Mouse (Mus musculus) cerebellum, adult (tissue): ENCODE data around the gene Fdx1l.
A peak's percentile ranks its signal among the peaks of the same experiment; 100 is the strongest.
"Not testable (repeated sequence)": the region's sequence is repeated elsewhere in the genome, so short reads cannot be mapped to it uniquely, and the experiment has no call there.

Experiments
- ATAC-seq: cut with Nextera tagmentation; 2 replicates; pipeline ENCODE4 v1.9.2; 2017; ENCODE audit warnings: mild to moderate bottlenecking, moderate library complexity, mixed read lengths; ENCODE audit not compliant: insufficient number of reproducible peaks, low FRiP score, low TSS enrichment

Fdx1l gene

DNA sequence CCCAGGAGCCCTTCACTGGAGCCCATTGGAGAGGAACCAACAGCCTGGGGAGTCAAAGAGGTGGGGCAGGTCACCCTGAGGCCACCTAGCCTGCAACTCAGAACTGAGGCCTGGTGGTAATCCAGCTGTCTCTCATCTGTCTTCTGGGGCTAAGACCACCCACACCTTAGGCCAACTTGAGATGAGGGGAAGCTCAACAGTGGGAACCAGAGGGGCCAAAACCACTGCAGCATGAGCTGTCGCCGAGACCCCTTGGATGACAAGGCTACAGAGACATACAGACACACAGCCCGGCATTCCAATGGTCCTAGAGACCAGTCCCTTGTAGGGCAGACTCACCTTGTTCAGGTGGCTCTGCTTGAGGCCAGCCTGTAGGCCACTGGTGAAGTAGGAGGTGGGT, 2.2 kb upstream of the Fdx1l start:
- no peak for ATAC-seq

DNA sequence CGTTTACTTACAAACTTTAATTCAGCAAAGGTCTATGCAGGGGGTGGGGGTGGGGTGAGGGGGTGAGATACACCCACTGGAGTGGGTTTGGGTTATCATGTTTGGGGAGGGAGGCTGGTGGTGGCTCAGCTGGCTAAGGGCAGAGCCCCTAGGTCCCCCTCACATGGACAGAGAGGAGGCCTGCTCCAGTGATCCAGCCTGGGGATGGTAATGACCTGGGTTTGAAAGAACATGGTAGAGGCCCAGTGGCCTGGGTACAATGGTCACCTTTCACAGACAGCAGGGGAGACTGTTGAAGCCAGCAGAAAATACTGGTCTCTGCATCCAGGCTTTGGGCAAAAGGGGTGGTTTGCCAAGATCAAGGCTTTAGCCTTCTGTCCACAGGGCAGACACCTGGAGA, 759 bp upstream of the Fdx1l start:
- no peak for ATAC-seq

DNA sequence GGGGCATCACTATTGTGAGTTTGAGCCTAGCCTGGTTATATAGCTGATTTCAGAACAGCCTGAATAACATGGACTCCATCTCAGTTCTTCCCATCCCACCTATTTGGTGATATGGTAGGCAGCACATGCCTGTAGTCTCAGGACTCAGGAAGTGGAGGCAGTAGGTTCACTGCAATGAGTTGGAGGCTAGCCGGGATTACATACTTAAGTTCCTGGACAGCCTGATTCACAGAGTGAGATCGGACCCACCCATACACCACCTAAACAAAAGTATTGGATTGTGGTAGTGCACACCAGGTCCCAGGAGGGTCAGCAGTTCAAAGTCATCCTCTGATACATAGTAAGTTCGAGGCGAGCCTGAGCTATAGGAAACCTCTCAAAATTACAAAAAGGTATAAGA, 773 bp downstream of the Fdx1l start:
- ATAC-seq: no peak

DNA sequence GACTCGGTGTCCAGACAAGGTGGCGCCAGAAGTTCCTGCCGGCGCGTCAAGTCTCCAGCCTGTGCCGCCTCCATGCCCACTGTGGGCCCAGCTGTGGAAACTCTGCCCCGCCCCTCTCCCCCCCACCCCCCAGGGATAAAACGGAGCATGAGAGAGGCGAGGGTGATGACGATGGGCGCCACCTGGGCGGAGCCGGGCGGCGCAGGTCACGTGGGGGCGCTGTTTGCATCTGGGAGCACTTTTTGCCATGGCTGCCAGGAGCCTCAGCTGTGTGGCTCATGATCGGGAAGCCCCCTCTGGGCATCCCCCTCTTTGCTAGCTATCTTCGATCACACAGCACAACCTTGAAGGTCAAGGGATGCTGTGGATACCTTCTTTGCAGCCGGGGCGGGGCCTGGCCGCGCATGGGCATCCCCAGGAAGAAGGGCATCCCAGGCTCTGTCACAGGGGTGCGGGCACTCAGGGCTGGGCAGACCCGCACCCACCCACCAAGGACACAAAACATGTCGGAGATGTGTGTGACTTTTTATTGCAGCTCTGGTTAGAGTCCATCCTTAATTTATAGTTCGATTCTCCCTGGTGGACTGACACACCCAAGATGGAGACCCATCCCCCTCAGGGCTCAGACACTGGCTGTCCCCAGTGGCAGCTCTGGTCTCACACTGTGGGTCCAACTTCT, 6.3 kb downstream of the Fdx1l start, which contains the start of gene Zglp1:
Zglp1 (minus strand) TSS at position 88 of the 679 bp plus-strand sequence.
- no peak for ATAC-seq

DNA sequence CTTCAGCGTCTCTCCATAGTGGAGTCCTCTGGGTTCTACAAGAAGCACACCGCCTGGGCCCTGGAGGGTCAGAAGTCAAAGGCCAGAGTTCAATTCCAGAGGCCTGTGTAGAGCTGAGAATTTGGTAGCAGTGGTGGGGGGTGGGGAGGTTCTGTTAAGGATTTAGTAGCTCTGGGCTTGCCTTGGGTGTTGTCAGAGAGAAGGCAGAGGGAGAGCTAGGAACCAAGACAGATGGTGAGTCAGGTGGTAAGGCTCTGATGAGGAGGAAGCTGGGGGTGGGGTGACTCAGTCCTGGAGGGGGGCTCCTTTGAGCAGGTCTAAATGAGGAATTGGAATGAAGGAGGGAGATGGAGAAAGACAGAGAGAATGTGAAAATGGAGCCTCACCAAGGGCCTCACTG, 10.5 kb downstream of the Fdx1l start:
- ATAC-seq: no peak

DNA sequence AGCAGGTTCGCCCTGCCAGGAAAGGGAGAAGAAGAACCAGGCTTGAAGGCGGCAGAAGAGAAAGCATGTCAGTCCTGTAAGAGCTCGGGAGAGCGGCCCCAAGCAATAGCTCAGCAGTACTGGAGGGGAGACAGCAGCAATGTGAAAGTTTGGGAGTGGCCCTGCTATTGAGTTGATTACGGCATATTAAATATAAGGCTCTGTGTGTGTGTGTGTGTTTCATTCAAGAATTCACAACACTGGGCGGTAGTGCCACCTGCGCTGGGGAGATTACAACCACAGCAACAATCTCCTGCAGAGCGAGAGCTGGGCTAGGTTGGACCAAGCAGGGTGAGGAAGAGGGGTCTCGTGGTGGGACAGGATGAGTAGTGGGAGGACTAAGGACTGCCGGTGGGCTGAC, 21.8 kb downstream of the Fdx1l start:
- ATAC-seq: no peak

DNA sequence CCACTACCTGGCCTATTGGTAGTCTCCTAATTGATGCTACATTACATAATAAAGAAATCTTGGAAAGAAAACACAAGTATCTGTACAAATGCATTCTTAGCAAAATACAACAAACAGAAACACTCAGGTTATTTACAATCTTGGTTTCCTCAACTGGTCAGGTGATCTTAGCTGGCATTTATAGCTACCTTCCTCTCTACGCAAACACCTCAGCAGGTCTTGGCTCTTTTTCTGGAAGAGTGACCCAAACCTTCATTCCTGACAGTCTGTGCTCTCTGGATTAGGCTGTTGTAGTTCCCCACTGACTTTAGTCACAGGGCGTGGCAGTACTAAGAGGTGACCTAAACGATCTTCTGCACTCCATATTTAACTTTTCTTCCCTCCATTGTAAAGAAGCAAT, 28.2 kb downstream of the Fdx1l start:
- ATAC-seq: no peak

DNA sequence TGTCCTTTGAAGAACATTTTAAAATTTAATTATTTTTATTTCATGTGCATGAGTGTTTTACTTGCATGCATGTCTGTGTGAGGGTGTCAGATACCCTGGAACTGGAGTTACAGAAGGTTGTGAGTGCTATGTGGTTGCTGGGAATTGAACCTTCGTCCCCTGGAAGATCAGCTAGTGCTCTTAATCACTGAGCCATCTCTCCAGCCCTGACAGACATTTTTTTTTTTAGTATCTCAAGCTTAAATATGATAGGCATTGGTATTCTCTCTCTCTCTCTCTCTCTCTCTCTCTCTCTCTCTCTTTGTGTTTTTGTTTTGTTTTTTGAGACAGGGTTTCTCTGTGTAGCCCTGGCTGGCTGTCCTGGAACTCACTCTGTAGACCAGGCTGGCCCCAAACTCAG, 28.6 kb downstream of the Fdx1l start:
- ATAC-seq: not testable (repeated sequence)

DNA sequence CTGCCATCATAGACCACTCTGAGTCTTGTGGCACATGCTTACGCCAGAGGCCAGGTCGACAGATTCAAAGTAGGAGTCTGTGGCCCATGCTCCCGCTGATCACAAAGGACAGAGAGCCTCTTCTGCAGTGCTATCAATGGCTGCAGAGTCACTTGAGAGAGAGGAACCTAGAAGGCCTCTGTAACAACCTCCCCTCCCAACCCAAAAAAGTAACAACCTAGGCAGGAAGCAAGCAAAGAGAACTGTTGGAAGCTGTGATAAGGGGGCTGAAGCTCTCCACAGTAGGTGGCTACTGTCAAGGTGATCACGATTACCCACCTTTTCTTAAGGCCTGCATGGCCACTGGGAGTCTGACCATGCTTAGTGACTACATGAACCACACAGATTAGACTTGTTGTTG, 29.9 kb downstream of the Fdx1l start:
- ATAC-seq: no peak

DNA sequence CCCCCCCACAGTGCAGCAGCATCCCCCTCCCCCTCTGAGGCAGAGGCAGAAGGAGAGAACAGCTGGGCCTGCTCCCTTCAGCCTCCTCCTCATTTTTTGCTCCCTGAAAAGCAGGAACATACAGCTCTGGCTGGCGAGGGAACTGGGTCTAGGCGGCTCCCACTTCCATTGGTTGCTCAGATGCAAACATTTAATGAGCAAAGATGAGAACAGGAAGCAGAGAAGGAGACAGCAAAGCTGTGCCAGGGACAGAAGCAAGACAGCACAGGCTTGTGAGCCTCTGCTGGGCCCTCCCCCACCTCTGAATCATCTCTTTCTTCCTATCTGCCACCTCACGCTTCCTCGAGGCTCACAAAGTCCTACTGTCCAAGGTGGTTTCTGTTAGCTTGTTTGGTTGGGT, 32.1 kb downstream of the Fdx1l start:
- no peak for ATAC-seq

DNA sequence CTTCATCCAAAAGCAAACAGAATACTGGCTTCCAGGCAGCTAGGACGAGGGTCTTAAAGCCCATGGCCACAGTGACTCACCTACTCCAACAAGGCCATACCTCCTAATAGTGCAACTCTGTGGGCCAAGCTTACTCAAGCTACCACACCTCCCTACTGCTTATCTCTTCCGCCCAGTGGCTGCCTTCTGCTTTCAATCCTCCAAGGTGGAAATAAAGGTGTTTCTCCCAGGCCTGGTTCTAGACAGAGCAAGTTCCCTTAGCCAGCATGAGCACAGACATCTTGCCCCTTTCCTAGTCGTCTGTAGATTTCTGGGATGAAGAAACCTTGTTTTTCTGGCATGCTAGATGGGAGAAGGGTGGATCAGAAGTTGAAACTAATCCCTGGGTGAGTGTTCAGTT, 33.6 kb downstream of the Fdx1l start:
- no peak for ATAC-seq

DNA sequence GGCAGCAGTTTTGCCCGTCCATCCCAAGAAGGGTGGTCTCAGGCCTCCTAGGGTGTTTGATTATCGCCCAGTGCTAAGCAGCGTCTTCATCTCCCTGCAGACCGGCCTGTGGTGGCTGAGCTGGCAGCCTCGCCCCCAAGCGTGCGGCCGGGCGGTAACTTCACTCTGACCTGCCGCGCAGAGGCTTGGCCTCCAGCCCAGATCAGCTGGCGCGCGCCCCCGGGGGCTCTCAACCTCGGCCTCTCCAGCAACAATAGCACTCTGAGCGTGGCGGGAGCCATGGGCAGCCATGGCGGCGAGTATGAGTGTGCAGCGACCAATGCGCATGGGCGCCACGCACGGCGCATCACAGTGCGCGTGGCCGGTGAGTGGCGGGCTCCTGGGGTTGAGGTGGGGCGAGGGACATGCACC, 35.9 kb downstream of the Fdx1l start:
- ATAC-seq: no peak

DNA sequence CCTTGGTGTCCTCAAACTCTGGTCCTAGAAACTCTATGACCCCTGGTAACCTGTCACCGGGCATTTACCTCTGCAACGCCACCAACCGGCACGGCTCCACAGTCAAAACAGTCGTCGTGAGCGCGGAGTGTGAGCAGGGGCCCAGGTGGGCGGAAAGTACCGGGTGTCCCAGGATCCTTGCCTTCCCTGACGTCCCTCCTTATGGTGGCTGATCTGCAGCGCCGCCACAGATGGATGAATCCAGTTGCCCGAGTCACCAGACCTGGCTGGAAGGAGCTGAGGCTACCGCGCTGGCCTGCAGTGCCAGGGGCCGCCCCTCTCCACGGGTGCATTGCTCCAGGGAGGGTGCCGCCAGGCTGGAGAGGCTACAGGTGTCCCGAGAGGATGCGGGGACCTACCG, 36.7 kb downstream of the Fdx1l start:
- no peak for ATAC-seq

DNA sequence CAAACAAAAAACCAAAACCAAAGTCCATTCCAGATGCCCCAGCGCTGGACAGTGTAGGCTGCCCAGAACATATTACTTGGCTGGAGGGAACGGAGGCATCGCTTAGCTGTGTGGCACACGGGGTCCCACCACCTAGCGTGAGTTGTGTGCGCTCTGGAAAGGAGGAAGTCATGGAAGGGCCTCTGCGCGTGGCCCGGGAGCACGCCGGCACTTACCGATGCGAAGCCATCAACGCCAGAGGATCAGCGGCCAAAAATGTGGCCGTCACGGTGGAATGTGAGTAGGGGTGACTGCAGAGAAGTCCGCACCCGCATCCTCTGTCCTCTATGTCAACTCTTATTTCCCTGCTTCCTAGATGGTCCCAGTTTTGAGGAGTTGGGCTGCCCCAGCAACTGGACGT, 37.3 kb downstream of the Fdx1l start:
- no peak for ATAC-seq

DNA sequence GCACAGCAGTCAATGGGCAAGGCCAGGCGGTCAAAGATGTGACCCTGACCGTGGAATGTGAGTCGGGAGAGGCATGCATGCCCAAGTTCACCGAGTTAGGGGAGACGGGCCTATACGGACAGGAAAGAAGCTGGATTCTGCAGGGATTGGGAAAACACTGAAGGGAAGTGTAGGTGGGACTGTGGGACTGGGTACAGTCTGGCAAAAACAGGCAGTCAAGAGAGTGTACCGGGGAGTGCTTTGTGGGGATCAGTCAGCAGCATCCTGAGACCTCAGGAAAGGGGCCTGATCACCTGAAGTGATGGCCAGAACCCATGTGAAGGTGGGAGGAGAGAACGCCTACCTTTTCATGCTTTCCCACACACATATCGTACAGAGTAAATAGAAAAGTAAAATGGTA, 37.8 kb downstream of the Fdx1l start:
- no peak for ATAC-seq

DNA sequence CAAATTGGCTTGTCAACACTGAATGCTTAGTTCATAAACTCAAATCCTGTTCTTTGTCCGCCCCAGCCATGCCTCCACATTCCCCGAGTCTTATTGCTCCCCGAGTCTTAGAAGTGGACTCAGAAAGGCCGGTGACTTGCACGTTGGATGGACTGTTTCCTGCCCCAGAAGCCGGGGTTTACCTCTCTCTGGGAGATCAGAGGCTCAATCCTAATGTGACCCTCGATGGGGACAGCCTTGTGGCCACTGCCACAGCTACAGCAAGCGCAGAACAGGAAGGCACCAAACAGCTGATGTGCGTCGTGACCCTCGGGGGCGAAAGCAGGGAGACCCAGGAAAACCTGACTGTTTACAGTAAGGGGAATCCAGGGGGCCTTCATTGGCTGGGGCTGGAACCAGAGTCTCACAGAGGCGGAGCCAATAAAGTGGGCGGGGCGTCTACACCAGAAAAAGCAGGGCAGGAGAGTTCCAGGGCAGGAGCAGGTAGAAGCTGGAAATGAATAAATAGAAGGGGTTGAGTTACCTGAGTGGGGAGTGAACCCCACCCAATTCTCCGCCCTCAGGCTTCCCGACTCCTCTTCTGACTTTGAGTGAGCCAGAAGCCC, 38.8 kb downstream of the Fdx1l start:
- no peak for ATAC-seq

DNA sequence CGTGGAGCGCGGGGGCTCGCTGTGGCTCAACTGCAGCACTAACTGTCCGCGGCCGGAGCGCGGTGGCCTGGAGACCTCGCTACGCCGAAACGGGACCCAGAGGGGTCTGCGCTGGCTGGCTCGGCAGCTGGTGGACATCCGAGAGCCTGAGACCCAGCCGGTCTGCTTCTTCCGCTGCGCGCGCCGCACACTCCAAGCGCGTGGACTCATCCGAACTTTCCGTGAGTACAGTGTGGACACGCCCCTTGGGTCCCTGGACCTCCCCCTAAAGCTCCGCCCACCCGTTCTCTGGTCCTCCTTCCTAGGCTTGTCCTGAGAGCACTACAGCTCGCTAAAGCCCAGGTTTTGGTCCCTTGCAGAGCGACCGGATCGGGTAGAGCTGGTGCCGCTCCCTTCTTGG, 40.3 kb downstream of the Fdx1l start:
- ATAC-seq: no peak

DNA sequence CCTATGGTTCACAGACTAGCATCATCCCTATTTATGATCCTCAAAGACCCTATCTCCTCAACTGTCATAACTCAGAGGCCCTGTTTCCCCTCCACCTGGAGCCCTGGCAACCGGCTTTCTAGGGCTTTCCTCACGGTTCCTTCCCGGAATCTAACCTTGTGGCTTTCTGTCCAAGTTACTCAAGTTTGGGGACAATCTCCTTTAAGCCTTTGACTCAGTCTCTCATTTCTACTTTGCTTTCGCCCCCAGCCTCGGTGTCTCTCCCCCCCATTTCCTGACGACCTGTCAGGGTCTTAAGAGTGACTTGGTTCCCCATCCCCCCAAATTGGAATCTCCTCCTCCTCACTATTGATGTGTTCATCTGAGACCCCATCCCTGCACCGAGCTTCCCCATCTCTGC, 40.9 kb downstream of the Fdx1l start:
- no peak for ATAC-seq

DNA sequence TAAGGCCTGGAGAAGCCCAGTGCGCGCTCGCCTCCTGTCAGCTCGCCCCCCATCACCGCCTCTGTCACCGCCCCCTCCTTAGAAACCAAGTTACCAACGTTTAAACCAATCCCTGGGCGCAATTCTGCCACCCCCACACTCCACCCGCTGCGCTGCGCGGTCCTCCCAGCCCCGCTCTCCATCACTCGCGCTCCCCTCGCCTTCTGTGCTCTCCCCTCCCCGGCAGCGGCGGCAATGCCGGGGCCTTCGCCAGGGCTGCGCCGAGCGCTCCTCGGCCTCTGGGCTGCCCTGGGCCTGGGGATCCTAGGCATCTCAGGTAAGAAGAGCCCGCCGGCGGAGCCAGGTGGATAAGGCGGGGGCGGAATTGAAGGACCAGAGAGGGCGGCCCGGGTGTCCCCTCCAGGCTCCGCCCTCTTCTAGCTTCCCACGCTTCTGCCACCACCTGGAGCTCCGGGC, 41.5 kb downstream of the Fdx1l start, which contains the start of gene Icam5:
Icam5 (plus strand) TSS at position 178 of the 456 bp plus-strand sequence.
- ATAC-seq: peak; percentile 36

DNA sequence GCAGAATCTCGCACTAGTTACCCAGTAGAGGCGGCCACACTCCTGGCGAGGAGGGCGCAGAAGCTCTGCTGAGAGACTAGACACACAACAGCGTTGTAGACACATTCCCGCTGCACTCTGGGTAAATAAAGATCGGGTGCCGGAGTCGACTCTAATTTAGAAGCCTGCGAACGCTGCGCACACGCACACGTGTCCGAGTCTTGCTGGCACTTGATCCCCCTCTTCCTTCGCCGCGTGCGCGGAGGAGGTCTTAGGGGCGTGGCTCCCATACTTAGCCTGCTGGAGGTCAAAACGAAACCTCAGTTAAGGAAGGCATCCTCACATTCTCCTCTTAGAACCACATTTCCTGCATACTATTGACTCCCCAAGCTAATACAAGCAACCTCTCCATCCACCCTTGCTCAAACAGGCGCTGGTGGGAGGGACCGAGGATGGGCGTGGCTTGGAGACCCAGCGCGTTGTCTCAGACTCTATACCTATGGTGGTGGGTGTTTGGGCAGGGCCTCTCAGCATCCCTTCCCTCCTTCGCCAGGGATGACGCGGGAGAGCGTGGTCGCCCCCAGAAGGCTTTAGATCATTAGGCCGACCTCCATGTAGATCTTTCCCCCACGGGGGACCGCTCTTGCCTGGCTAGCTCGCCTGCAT, 42.0 kb downstream of the Fdx1l start:
- ATAC-seq: no peak

DNA sequence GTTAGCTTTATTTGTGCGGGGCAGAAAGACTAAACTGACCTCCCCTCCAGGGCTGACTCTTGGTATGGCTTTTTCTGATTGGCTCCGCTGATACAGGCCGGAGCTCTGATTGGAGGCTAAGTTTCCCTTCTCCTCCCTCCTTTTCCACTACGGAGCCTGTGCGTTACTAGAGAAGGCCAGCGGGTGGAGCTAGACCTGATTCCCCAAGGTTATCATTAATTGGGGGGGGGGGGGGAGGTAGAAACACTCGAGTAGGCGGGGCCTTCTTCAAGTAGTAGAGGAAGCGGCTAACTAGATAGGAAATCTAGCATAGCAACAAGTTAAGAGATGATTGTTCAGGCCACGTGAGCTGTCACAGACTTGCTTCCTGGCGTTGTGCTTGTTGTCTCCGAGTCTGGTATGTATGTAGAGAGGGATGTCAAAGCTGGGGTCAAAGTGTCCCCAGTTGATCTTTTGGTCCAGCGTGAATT, 42.6 kb downstream of the Fdx1l start:
- ATAC-seq: peak; percentile 74; the same call in 1 of the 2 replicates
